Mouse (Mus musculus): Measurements from ENCODE around the gene Atp2b1. TPM values are rescaled to one million over a fixed set of nuclear protein-coding genes. Genes with fewer than 3 reads are reported as not detected.
A peak's percentile ranks its signal among the peaks of the same experiment; 100 is the strongest.

Gene Atp2b1
- polyA plus RNA-seq, 2 experiments, result 40.9 to 131 TPM

DNA sequence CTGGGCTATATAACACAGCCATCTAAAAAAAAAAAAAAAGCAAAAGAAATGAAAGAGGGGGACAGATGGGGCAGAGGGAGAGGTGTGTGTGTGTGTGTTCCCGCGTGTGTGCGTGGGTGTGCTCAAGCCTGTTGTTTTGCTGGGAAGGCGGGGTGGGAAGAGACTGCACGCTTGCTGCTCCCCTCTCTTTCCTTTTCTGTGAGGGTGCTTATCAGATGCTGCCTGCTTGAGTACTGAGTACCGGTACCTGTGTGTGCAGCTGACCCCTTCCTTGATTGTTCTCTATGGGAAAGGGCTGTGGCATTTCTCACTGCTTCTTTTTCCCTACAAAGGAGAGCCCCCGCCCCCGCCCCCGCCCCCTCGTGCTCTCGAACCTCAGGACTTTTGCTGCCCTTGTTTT lies 15.9 kb downstream of the Atp2b1 start:
- WGBS, result 61% methylated on average over 11 of the region's 11 CpGs
- no peak for ATAC-seq (ENCODE audit: low FRiP score, low read depth)
- H3K9me3 ChIP-seq (ENCODE audit: control insufficient read depth, low read length), result no peaks in the 10 kb centered on the region
- no peak for DNase-seq (ENCODE audit: low spot score)
- no peak overlapping the region for H3K4me3 ChIP-seq (replicated peaks; ENCODE audit: low read length)
- no peaks in the 10 kb centered on the region for H3K36me3 ChIP-seq (ENCODE audit: control insufficient read depth, insufficient read depth, low read length)
- H3K27me3 ChIP-seq (ENCODE audit: control insufficient read depth, insufficient read depth, low read length), result no peaks in the 10 kb centered on the region
- TF ChIP-seq POLR2A (IDR thresholded peaks at IDR 0.05; ENCODE audit: borderline replicate concordance, extremely low read depth, insufficient read depth, insufficient read length), result no peak
- no peak overlapping the region for H3K27ac ChIP-seq (replicated peaks; ENCODE audit: low read depth, low read length)
- peaks cover 9% of the 10 kb centered on the region for H3K4me1 ChIP-seq (ENCODE audit: control insufficient read depth, insufficient read depth, low read length)
- H3K9ac ChIP-seq (ENCODE audit: low read depth, low read length, severe bottlenecking), result no peak overlapping the region
- no peak overlapping the region for H3K4me2 ChIP-seq (replicated peaks; ENCODE audit: low read depth, low read length, severe bottlenecking)

DNA sequence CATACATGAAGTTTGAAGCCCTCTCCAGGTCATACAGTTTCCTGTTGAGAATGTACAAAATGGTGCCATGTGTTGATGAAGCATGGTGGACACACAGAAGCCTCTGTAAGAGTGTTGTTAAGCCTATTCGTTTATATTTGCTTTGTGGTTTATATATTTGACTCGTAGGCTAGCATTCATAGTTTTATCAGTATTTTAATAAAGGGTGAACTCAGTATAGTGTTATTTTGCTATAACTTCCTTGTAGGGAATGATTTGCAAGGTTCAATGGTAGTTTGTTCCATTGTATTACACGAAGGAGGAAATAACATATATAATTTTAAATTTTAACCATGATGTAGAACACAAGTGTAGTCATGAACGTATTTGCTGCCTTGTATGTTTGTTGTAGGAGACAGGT lies 25.9 kb downstream of the Atp2b1 start:
- H3K9me3 ChIP-seq (ENCODE audit: control insufficient read depth, low read length), result no peaks in the 10 kb centered on the region
- DNase-seq (ENCODE audit: low spot score) (no peak), ATAC-seq (ENCODE audit: low FRiP score, low read depth) (no peak)
- no peak for TF ChIP-seq POLR2A (IDR thresholded peaks at IDR 0.05; ENCODE audit: borderline replicate concordance, extremely low read depth, insufficient read depth, insufficient read length)
- no peak overlapping the region for H3K27ac ChIP-seq (replicated peaks; ENCODE audit: low read depth, low read length)
- no peak overlapping the region for H3K4me2 ChIP-seq (replicated peaks; ENCODE audit: low read depth, low read length, severe bottlenecking)
- H3K36me3 ChIP-seq (ENCODE audit: control insufficient read depth, insufficient read depth, low read length), result no peaks in the 10 kb centered on the region
- no peaks in the 10 kb centered on the region for H3K4me1 ChIP-seq (ENCODE audit: control insufficient read depth, insufficient read depth, low read length)
- WGBS, result 87% methylated on average over 4 of the region's 4 CpGs
- H3K9ac ChIP-seq (ENCODE audit: low read depth, low read length, severe bottlenecking), result no peak overlapping the region
- no peak overlapping the region for H3K4me3 ChIP-seq (replicated peaks; ENCODE audit: low read length)
- no peaks in the 10 kb centered on the region for H3K27me3 ChIP-seq (ENCODE audit: control insufficient read depth, insufficient read depth, low read length)

DNA sequence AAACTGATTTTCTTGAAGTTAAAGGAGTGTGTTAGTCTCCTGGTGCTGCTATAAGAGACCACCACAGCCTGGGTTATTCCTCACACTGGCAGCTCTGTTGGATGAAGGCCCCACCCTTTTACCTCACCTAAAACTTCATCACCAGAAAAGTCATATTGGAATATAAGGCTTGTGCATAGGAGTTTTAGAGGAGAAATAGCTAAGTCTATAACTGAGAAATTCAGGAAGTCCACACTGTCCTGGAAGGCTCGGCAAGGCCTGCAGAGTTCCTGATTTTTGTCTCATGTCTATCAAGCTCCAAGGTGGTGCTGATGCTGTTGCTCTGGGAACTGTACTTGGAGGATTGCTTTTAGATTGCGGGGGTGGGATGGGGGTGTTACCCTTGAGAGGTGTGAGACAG lies 26.6 kb downstream of the Atp2b1 start:
- 88% methylated on average over 2 of the region's 2 CpGs for WGBS
- ATAC-seq (ENCODE audit: low FRiP score, low read depth) (no peak), DNase-seq (ENCODE audit: low spot score) (no peak)
- no peak overlapping the region for H3K9ac ChIP-seq (ENCODE audit: low read depth, low read length, severe bottlenecking)
- no peak overlapping the region for H3K4me2 ChIP-seq (replicated peaks; ENCODE audit: low read depth, low read length, severe bottlenecking)
- H3K36me3 ChIP-seq (ENCODE audit: control insufficient read depth, insufficient read depth, low read length), result no peaks in the 10 kb centered on the region
- H3K27ac ChIP-seq (replicated peaks; ENCODE audit: low read depth, low read length), result no peak overlapping the region
- no peaks in the 10 kb centered on the region for H3K27me3 ChIP-seq (ENCODE audit: control insufficient read depth, insufficient read depth, low read length)
- no peaks in the 10 kb centered on the region for H3K9me3 ChIP-seq (ENCODE audit: control insufficient read depth, low read length)
- no peak overlapping the region for H3K4me3 ChIP-seq (replicated peaks; ENCODE audit: low read length)
- no peaks in the 10 kb centered on the region for H3K4me1 ChIP-seq (ENCODE audit: control insufficient read depth, insufficient read depth, low read length)
- no peak for TF ChIP-seq POLR2A (IDR thresholded peaks at IDR 0.05; ENCODE audit: borderline replicate concordance, extremely low read depth, insufficient read depth, insufficient read length)

DNA sequence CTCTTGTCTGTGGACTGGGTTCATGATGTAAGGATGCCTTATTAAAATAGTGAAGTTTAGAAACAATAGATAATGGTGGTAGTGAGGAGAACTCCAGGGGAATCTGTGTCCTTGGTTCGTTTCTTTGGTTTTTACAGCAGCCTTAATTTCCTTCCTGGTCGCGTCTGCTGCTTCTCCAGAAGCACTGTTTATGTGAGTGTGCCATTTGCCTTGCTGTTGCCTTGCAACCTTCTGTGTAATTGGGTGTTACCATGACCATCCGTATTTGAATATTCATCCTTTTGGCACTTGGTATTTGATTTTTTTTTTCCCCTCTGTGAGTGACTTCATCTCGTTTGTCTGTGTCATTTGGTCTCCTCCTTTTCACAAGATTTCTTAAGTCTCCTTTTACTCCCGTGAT lies 27.8 kb downstream of the Atp2b1 start:
- Histone ChIP-seq H3K27me3 (ENCODE audit: control insufficient read depth, insufficient read depth, low read length) (no peaks in the 10 kb centered on the region), H3K4me1 (ENCODE audit: control insufficient read depth, insufficient read depth, low read length) (peaks cover 6% of the 10 kb centered on the region; the same call in 1 of the 2 replicates), H3K9ac (ENCODE audit: low read depth, low read length, severe bottlenecking) (no peak overlapping the region), H3K4me2 (replicated peaks; ENCODE audit: low read depth, low read length, severe bottlenecking) (no peak overlapping the region), H3K27ac (replicated peaks; ENCODE audit: low read depth, low read length) (no peak overlapping the region), H3K36me3 (ENCODE audit: control insufficient read depth, insufficient read depth, low read length) (no peaks in the 10 kb centered on the region), H3K9me3 (ENCODE audit: control insufficient read depth, low read length) (no peaks in the 10 kb centered on the region), H3K4me3 (replicated peaks; ENCODE audit: low read length) (no peak overlapping the region)
- ATAC-seq (ENCODE audit: low FRiP score, low read depth) (no peak), DNase-seq (ENCODE audit: low spot score) (no peak)
- TF ChIP-seq POLR2A (IDR thresholded peaks at IDR 0.05; ENCODE audit: borderline replicate concordance, extremely low read depth, insufficient read depth, insufficient read length), result no peak
- WGBS, result 48% methylated on average over 6 of the region's 6 CpGs

DNA sequence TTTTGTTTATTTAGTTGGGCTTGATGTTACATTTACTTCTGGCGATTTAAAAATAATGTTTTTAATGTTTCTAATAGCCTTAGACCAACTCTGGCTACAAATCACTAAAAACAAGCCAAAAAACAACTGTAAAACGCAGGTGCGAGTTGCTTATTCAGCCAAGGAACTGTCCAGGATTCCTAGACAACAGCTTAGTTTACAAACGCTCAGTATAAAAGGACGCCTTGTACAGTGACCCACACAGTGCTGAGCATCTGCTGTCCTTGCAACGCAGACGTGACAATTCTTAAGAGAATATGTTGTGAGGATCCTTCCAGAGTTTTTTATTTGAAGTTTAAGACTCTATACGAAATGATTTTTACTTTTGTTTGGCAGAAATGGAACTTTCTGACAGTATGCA lies 28.8 kb downstream of the Atp2b1 start:
- Histone ChIP-seq H3K4me3 (replicated peaks; ENCODE audit: low read length) (no peak overlapping the region), H3K36me3 (ENCODE audit: control insufficient read depth, insufficient read depth, low read length) (no peaks in the 10 kb centered on the region), H3K4me2 (replicated peaks; ENCODE audit: low read depth, low read length, severe bottlenecking) (no peak overlapping the region), H3K27me3 (ENCODE audit: control insufficient read depth, insufficient read depth, low read length) (no peaks in the 10 kb centered on the region), H3K9ac (ENCODE audit: low read depth, low read length, severe bottlenecking) (no peak overlapping the region), H3K27ac (replicated peaks; ENCODE audit: low read depth, low read length) (no peak overlapping the region), H3K4me1 (ENCODE audit: control insufficient read depth, insufficient read depth, low read length) (peaks cover 10% of the 10 kb centered on the region), H3K9me3 (ENCODE audit: control insufficient read depth, low read length) (no peaks in the 10 kb centered on the region)
- TF ChIP-seq POLR2A (IDR thresholded peaks at IDR 0.05; ENCODE audit: borderline replicate concordance, extremely low read depth, insufficient read depth, insufficient read length), result no peak
- ATAC-seq (ENCODE audit: low FRiP score, low read depth), result no peak
- peak; percentile 12 for DNase-seq (ENCODE audit: low spot score)
- WGBS, result 86% methylated on average over 8 of the region's 8 CpGs

DNA sequence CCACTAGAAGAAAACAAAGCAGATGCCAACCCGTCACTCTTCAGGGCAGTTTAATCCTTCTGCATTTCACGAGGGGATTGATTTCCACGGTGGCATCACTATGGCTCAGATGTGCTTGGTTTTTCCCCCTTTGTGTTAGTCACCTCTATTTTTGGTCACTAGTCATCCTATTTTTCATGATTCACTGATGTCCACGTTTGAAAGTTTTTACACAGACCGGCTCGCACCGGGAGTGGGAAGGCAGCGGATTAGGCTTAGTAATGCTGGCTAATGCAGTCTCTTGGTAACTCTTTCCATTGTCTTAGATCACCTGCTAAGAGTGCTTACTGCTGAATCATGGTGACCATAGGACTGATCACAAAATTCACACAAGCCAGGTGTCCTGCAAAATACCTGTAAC lies 29.7 kb downstream of the Atp2b1 start:
- Histone ChIP-seq H3K9me3 (ENCODE audit: control insufficient read depth, low read length) (no peaks in the 10 kb centered on the region), H3K4me2 (replicated peaks; ENCODE audit: low read depth, low read length, severe bottlenecking) (no peak overlapping the region), H3K27ac (replicated peaks; ENCODE audit: low read depth, low read length) (no peak overlapping the region), H3K4me3 (replicated peaks; ENCODE audit: low read length) (no peak overlapping the region), H3K36me3 (ENCODE audit: control insufficient read depth, insufficient read depth, low read length) (no peaks in the 10 kb centered on the region), H3K4me1 (ENCODE audit: control insufficient read depth, insufficient read depth, low read length) (peaks cover 10% of the 10 kb centered on the region), H3K27me3 (ENCODE audit: control insufficient read depth, insufficient read depth, low read length) (no peaks in the 10 kb centered on the region), H3K9ac (ENCODE audit: low read depth, low read length, severe bottlenecking) (no peak overlapping the region)
- DNase-seq (ENCODE audit: low spot score) (no peak), ATAC-seq (ENCODE audit: low FRiP score, low read depth) (no peak)
- TF ChIP-seq POLR2A (IDR thresholded peaks at IDR 0.05; ENCODE audit: borderline replicate concordance, extremely low read depth, insufficient read depth, insufficient read length), result no peak
- WGBS, result 88% methylated on average over 8 of the region's 8 CpGs

Measured in limb, embryonic 14.5 days (tissue).